Mouse (Mus musculus): ENCODE measurements around the gene Efna1. TPM values are rescaled to one million over a fixed set of nuclear protein-coding genes. Genes with fewer than 3 reads are reported as not detected.

Efna1 gene
- polyA plus RNA-seq, 1 experiment from 2014 or later = 37.7 TPM

- Histone ChIP-seq H3K36me3 (peaks cover 24% of the 10 kb centered on the region), H3K27me3 (ENCODE audit: insufficient read depth, poor library complexity, severe bottlenecking) (peaks cover 26% of the 10 kb centered on the region), H3K4me1 (peaks cover 46% of the 10 kb centered on the region), H3K27ac (peak overlapping the region; percentile 38), H3K9me3 (no peaks in the 10 kb centered on the region), H3K4me3 (peak overlapping the region; percentile 77)
- DNase-seq (ENCODE audit: low spot score) = no peak
- WGBS = under 1% methylated on average over 22 of the region's 26 CpGs
These were observed 35.8 kb downstream of the Efna1 start for GRCm38 (mm10) chr3:89244982-89245687.

- DNase-seq (ENCODE audit: low spot score) = no peak
- 10% methylated on average over 25 of the region's 25 CpGs for whole genome bisulfite sequencing
These were observed 36.6 kb downstream of the Efna1 start for GRCm38 (mm10) chr3:89244158-89244981.

GRCm38 (mm10) chr3:89243609-89244008, 37.3 kb downstream of the Efna1 start:
- H3K27ac ChIP-seq = peak overlapping the region; percentile 48
- WGBS = 13% methylated on average over 14 of the region's 14 CpGs
- DNase-seq (ENCODE audit: low spot score) = no peak

More at GRCm38 (mm10) chr3:89244158-89244981, 36.6 kb downstream of the Efna1 start:
- peaks cover 26% of the 10 kb centered on the region for H3K27me3 ChIP-seq (ENCODE audit: insufficient read depth, poor library complexity, severe bottlenecking)
- H3K9me3 ChIP-seq = no peaks in the 10 kb centered on the region
- peaks cover 20% of the 10 kb centered on the region for H3K36me3 ChIP-seq
- peaks cover 44% of the 10 kb centered on the region for H3K4me1 ChIP-seq
- H3K27ac ChIP-seq = peak overlapping the region; percentile 48; the same call in 1 of the 2 replicates
- H3K4me3 ChIP-seq = peak overlapping the region; percentile 77

GRCm38 (mm10) chr3:89242331-89242895, 38.5 kb downstream of the Efna1 start:
- Histone ChIP-seq H3K27ac (no peak overlapping the region), H3K4me1 (peaks cover 47% of the 10 kb centered on the region), H3K27me3 (ENCODE audit: insufficient read depth, poor library complexity, severe bottlenecking) (peaks cover 34% of the 10 kb centered on the region), H3K36me3 (peaks cover 6% of the 10 kb centered on the region; the same call in 1 of the 2 replicates), H3K9me3 (no peaks in the 10 kb centered on the region), H3K4me3 (no peak overlapping the region)
- no peak for DNase-seq (ENCODE audit: low spot score)
- 74% methylated on average over 9 of the region's 9 CpGs for WGBS

More at GRCm38 (mm10) chr3:89243609-89244008, 37.3 kb downstream of the Efna1 start:
- Histone ChIP-seq H3K9me3 (no peaks in the 10 kb centered on the region), H3K4me1 (peaks cover 48% of the 10 kb centered on the region), H3K4me3 (peak overlapping the region; percentile 38), H3K36me3 (peaks cover 13% of the 10 kb centered on the region), H3K27me3 (ENCODE audit: insufficient read depth, poor library complexity, severe bottlenecking) (peaks cover 28% of the 10 kb centered on the region)

GRCm38 (mm10) chr3:89238494-89238893, 42.4 kb downstream of the Efna1 start:
- WGBS = 72% methylated on average over 12 of the region's 12 CpGs
- Histone ChIP-seq H3K36me3 (peaks cover 7% of the 10 kb centered on the region; the same call in 1 of the 2 replicates), H3K9me3 (no peaks in the 10 kb centered on the region), H3K27me3 (ENCODE audit: insufficient read depth, poor library complexity, severe bottlenecking) (peaks cover 30% of the 10 kb centered on the region), H3K4me1 (peaks cover 17% of the 10 kb centered on the region), H3K27ac (peak overlapping the region; percentile 23; the same call in 1 of the 2 replicates), H3K4me3 (no peak overlapping the region)
- DNase-seq (ENCODE audit: low spot score) = no peak

GRCm38 (mm10) chr3:89237682-89238081, 43.3 kb downstream of the Efna1 start:
- Histone ChIP-seq H3K4me1 (peaks cover 16% of the 10 kb centered on the region), H3K27me3 (ENCODE audit: insufficient read depth, poor library complexity, severe bottlenecking) (peaks cover 34% of the 10 kb centered on the region), H3K36me3 (peaks cover 7% of the 10 kb centered on the region; the same call in 1 of the 2 replicates), H3K27ac (no peak overlapping the region), H3K9me3 (no peaks in the 10 kb centered on the region), H3K4me3 (no peak overlapping the region)
- no peak for DNase-seq (ENCODE audit: low spot score)
- WGBS = 90% methylated on average over 21 of the region's 21 CpGs

GRCm38 (mm10) chr3:89236516-89236915, 44.4 kb downstream of the Efna1 start:
- H3K27ac ChIP-seq = no peak overlapping the region
- peaks cover 46% of the 10 kb centered on the region for H3K27me3 ChIP-seq (ENCODE audit: insufficient read depth, poor library complexity, severe bottlenecking)
- DNase-seq (ENCODE audit: low spot score) = no peak
- peaks cover 16% of the 10 kb centered on the region for H3K4me1 ChIP-seq
- peaks cover 7% of the 10 kb centered on the region; the same call in 1 of the 2 replicates for H3K36me3 ChIP-seq
- 81% methylated on average over 10 of the region's 10 CpGs for WGBS
- no peak overlapping the region for H3K4me3 ChIP-seq
- no peaks in the 10 kb centered on the region for H3K9me3 ChIP-seq

- Histone ChIP-seq H3K9me3 (no peaks in the 10 kb centered on the region), H3K27ac (peak overlapping the region; percentile 36; the same call in 1 of the 2 replicates), H3K27me3 (ENCODE audit: insufficient read depth, poor library complexity, severe bottlenecking) (peaks cover 72% of the 10 kb centered on the region), H3K4me3 (no peak overlapping the region), H3K36me3 (peaks cover 7% of the 10 kb centered on the region; the same call in 1 of the 2 replicates), H3K4me1 (peaks cover 20% of the 10 kb centered on the region)
- 75% methylated on average over 14 of the region's 14 CpGs for whole genome bisulfite sequencing
- DNase-seq (ENCODE audit: low spot score) = no peak
These were observed 47.3 kb downstream of the Efna1 start for GRCm38 (mm10) chr3:89233562-89234110.

GRCm38 (mm10) chr3:89232614-89233013, 48.3 kb downstream of the Efna1 start:
- no peak overlapping the region for H3K4me3 ChIP-seq
- H3K27me3 ChIP-seq (ENCODE audit: insufficient read depth, poor library complexity, severe bottlenecking) = peaks cover 69% of the 10 kb centered on the region
- WGBS = 59% methylated on average over 6 of the region's 6 CpGs
- H3K4me1 ChIP-seq = peaks cover 22% of the 10 kb centered on the region
- DNase-seq (ENCODE audit: low spot score) = no peak
- H3K27ac ChIP-seq = no peak overlapping the region
- H3K36me3 ChIP-seq = peaks cover 5% of the 10 kb centered on the region; the same call in 1 of the 2 replicates
- H3K9me3 ChIP-seq = no peaks in the 10 kb centered on the region

GRCm38 (mm10) chr3:89231772-89232275, 49.1 kb downstream of the Efna1 start:
- WGBS = 69% methylated on average over 16 of the region's 16 CpGs
- peaks cover 68% of the 10 kb centered on the region for H3K27me3 ChIP-seq (ENCODE audit: insufficient read depth, poor library complexity, severe bottlenecking)

GRCm38 (mm10) chr3:89231345-89231744, 49.6 kb downstream of the Efna1 start:
- Histone ChIP-seq H3K4me1 (peaks cover 33% of the 10 kb centered on the region), H3K9me3 (no peaks in the 10 kb centered on the region), H3K4me3 (no peak overlapping the region), H3K27me3 (ENCODE audit: insufficient read depth, poor library complexity, severe bottlenecking) (peaks cover 69% of the 10 kb centered on the region), H3K36me3 (0 out of 2 replicates have a peak, but pooled peaks cover 2% of the 10 kb centered on the region), H3K27ac (no peak overlapping the region)
- DNase-seq (ENCODE audit: low spot score) = no peak
- 59% methylated on average over 7 of the region's 7 CpGs for WGBS

More at GRCm38 (mm10) chr3:89231772-89232275, 49.1 kb downstream of the Efna1 start:
- Histone ChIP-seq H3K4me1 (peaks cover 28% of the 10 kb centered on the region), H3K27ac (no peak overlapping the region), H3K36me3 (0 out of 2 replicates have a peak, but pooled peaks cover 2% of the 10 kb centered on the region), H3K4me3 (no peak overlapping the region), H3K9me3 (no peaks in the 10 kb centered on the region)
- no peak for DNase-seq (ENCODE audit: low spot score)

- 80% methylated on average over 2 of the region's 2 CpGs for WGBS
- Histone ChIP-seq H3K4me3 (no peak overlapping the region), H3K4me1 (peaks cover 41% of the 10 kb centered on the region), H3K27me3 (ENCODE audit: insufficient read depth, poor library complexity, severe bottlenecking) (peaks cover 70% of the 10 kb centered on the region), H3K9me3 (no peaks in the 10 kb centered on the region), H3K27ac (no peak overlapping the region), H3K36me3 (0 out of 2 replicates have a peak, but pooled peaks cover 2% of the 10 kb centered on the region)
- DNase-seq (ENCODE audit: low spot score) = no peak
These were observed 50.4 kb downstream of the Efna1 start for GRCm38 (mm10) chr3:89230561-89230960.

Data from heart, embryonic 10.5 days (tissue).